Mouse (Mus musculus) midbrain, embryonic 12.5 days (tissue): ENCODE measurements around the gene Pabpc4. TPM values are rescaled to one million over a fixed set of nuclear protein-coding genes. Genes with fewer than 3 reads are reported as not detected.
"Not testable (repeated sequence)": the region's sequence is repeated elsewhere in the genome, so short reads cannot be mapped to it uniquely, and the experiment has no call there.

Experiments
- ATAC-seq: fragments of 200-750 bp; cut with Nextera tagmentation; 2 replicates; pipeline ENCODE4 v1.8.0; 2017; ENCODE audit warnings: low read depth, moderate TSS enrichment, moderate library complexity; ENCODE audit not compliant: low FRiP score
- H3K27ac ChIP-seq: fragments of 300-500 bp; sonication (generic); replicated peaks from 2 replicates; pipeline ENCODE4 v1.5.1; 2016; ENCODE audit warnings: mild to moderate bottlenecking
- H3K27me3 ChIP-seq: fragments of 300-500 bp; sonication (generic); 2 replicates; pipeline ENCODE4 v1.6.1; 2016; ENCODE audit warnings: mild to moderate bottlenecking
- H3K36me3 ChIP-seq: fragments of 300-500 bp; sonication (generic); 2 replicates; pipeline ENCODE4 v1.6.1; 2016
- H3K4me1 ChIP-seq: fragments of 300-500 bp; sonication (generic); 2 replicates; pipeline ENCODE4 v1.6.1; 2016
- H3K4me2 ChIP-seq: fragments of 300-500 bp; sonication (generic); replicated peaks from 2 replicates; pipeline ENCODE4 v1.6.1; 2016; ENCODE audit warnings: mild to moderate bottlenecking, moderate library complexity
- H3K4me3 ChIP-seq: fragments of 300-500 bp; sonication (generic); 2 replicates; pipeline ENCODE4 v1.5.1; 2016; ENCODE audit warnings: mild to moderate bottlenecking
- H3K9ac ChIP-seq: fragments of 300-500 bp; sonication (generic); replicated peaks from 2 replicates; pipeline ENCODE4 v1.6.1; 2016; ENCODE audit warnings: mild to moderate bottlenecking, moderate library complexity
- H3K9me3 ChIP-seq: fragments of 300-500 bp; sonication (generic); 2 replicates; pipeline ENCODE4 v1.6.1; 2016; ENCODE audit warnings: mild to moderate bottlenecking
- WGBS: fragments of 180-500 bp; shearing (Covaris S2); methylation state at CpG from one replicate; pipeline ENCODE4 v1.1.7; 2016; 5-methylcytosine and 5-hydroxymethylcytosine counted together
- polyA plus RNA-seq: library from polyadenylated mRNA; unstranded; fragments of >200 nt; fragmentation: Nextera tagmentation; extraction: Ambion mirVana; gene quantifications from 2 replicates; pipeline ENCODE4 v1.2.1, GENCODE M21; 2016

Gene Pabpc4
- polyA plus RNA-seq, 1 experiment from 2014 or later, result 35.0 TPM

DNA sequence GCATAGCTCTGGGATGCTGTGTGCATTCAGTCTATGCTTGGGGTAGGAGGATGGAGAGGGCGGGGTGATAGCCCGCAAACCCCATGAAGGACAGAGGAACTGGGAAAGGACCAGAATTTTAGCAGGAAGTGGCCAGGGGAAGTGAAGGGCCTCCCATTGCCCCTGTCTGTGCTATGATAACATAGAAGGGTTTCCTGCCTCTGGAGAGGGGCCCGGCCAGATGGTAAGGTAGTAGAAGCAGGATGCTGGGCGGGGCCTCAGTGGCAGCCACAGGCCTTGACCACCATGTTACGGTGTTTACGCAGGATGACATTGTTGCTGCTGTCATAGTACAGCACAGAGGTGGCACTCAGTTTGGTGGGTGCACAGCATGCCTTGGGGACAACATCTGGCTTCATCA is 50.9 kb downstream of the Pabpc4 start:
- no peak overlapping the region for H3K4me3 ChIP-seq
- no peak overlapping the region for H3K9ac ChIP-seq
- no peaks in the 10 kb centered on the region for H3K27me3 ChIP-seq
- no peak overlapping the region for H3K27ac ChIP-seq
- H3K4me1 ChIP-seq, result no peaks in the 10 kb centered on the region
- no peaks in the 10 kb centered on the region for H3K9me3 ChIP-seq
- no peak for ATAC-seq
- no peaks in the 10 kb centered on the region for H3K36me3 ChIP-seq
- H3K4me2 ChIP-seq, result no peak overlapping the region
- 93% methylated on average over 6 of the region's 6 CpGs for WGBS

DNA sequence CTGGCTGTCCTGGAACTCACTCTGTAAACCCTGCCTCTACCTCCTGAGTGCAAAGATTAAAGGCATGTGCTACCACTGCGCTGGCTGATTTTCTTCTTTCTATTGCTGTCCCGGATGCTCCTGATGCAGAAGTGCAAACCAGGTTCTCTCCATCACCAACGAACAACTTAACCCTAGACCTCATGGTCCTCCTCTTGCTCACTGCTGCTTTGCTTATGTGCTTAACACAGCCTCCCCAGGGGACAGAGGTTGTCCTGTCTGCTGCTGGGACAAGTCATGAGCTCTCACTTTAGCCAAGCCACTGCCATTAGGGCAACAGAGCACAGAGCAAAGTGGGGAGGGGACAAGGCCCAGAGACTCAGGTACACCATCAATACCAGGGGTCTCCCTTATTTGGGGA is 52.3 kb downstream of the Pabpc4 start:
- Histone ChIP-seq H3K4me1 (no peaks in the 10 kb centered on the region), H3K4me3 (no peak overlapping the region), H3K36me3 (no peaks in the 10 kb centered on the region), H3K9ac (no peak overlapping the region), H3K9me3 (no peaks in the 10 kb centered on the region), H3K4me2 (no peak overlapping the region), H3K27ac (no peak overlapping the region), H3K27me3 (no peaks in the 10 kb centered on the region)
- WGBS, result 79% methylated on average over 3 of the region's 3 CpGs
- no peak for ATAC-seq

DNA sequence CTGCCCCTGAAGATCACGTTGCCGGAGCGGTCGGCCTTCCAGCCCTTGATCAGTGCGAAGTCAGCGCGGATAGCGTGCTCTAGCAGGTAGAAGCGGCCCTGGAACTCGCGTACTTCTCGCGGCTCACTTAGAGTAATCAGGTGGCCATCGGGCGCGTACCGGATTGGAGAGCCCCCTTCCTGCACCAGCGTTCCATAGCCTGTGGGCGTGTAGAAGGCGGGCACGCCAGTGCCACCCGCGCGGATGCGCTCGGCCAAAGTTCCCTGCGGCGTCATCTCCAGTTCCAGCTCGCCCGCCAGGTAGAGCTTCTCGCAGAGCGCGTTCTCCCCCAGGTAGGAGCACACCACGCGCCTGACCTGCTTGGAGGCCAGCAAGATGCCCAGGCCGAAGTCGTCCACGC is 60.8 kb downstream of the Pabpc4 start:
- not testable (repeated sequence) for H3K9ac ChIP-seq, H3K4me1 ChIP-seq, H3K27ac ChIP-seq, H3K9me3 ChIP-seq, H3K36me3 ChIP-seq, ATAC-seq
- H3K4me2 ChIP-seq, result peak overlapping the region; percentile 39
- H3K27me3 ChIP-seq, result peaks cover 22% of the 10 kb centered on the region
- WGBS, result 33% methylated on average over 14 of the region's 38 CpGs
- peak overlapping the region; percentile 24; the same call in 1 of the 2 replicates for H3K4me3 ChIP-seq

DNA sequence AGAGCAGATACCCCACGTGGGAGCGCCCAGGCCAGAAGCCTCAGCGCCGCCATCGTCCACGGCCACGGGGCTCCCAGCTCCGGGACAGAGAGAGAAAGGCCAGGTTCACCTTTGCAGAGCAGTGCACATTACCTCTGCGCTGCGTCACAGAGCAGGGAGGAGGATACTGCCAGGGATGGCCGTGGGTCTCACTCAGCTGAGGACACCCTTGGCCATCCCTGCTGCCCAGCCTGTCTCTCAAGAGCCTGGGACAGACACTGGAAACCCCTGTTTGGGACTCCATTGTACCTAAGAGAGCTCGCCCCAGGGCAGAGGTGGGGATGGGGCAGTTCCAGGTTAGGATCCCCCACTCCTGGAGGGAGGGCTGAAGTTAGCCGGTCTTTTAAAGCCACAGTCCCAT is 61.4 kb downstream of the Pabpc4 start, which contains the start of gene Oxct2a:
Gene Oxct2a (minus strand): TSS at position 101 of the 400 bp plus-strand sequence.
- no peak within 1 kb of the TSS for H3K9ac ChIP-seq
- no peaks in the 10 kb centered on the region for H3K4me1 ChIP-seq
- H3K36me3 ChIP-seq, result no peaks in the 10 kb centered on the region
- no peaks in the 10 kb centered on the region for H3K9me3 ChIP-seq
- ATAC-seq, result no peak
- no peak within 1 kb of the TSS for H3K27ac ChIP-seq
- peak within 1 kb of the TSS; percentile 24 for H3K4me3 ChIP-seq
- peaks cover 22% of the 10 kb centered on the region for H3K27me3 ChIP-seq
- peak within 1 kb of the TSS; percentile 39 for H3K4me2 ChIP-seq
- WGBS, result 12% methylated on average over 13 of the region's 13 CpGs

DNA sequence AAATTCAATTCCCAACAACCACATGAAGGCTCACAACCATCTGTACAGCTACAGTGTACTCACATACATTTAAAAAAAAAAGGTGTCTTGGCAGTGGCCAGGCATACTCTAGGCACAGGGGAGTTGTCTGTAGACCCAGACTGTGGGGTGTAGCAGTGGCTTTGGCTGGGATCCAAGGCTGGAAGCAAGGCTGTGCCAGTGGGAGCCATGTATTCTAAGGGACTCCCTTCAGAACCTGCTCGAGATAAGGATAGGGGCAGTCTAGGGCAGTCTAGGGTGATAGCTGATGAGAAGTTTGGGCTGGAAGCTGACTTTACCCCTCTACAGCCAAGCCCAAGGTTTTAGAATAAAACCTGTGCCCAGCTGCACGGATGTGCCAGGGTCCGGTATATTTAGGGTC is 63.9 kb downstream of the Pabpc4 start:
- WGBS, result 82% methylated on average over 3 of the region's 3 CpGs
- no peak for ATAC-seq
- H3K36me3 ChIP-seq, result no peaks in the 10 kb centered on the region
- no peaks in the 10 kb centered on the region for H3K4me1 ChIP-seq
- no peaks in the 10 kb centered on the region for H3K9me3 ChIP-seq
- H3K4me3 ChIP-seq, result no peak overlapping the region
- no peak overlapping the region for H3K27ac ChIP-seq
- peaks cover 22% of the 10 kb centered on the region for H3K27me3 ChIP-seq
- no peak overlapping the region for H3K9ac ChIP-seq
- no peak overlapping the region for H3K4me2 ChIP-seq

DNA sequence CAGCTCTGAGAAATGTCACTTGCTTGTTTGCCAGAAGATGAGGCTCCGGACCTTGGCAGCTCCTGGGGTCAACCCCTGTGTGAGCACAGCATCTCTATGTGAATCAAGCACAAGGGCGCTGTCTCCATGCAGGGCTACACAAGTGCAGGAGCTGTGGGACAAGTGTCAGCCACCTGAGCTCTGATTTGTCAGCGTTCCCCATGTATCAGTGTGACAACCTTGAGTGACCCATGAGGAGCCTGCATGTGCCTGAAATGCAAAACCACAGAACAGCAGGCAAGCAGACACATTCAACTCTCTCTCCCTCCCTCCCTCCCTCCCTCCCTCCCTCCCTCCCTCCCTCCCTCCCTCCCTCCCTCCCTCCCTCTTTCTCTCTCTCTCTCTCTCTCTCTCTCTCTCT is 65.5 kb downstream of the Pabpc4 start:
- Histone ChIP-seq H3K9ac (no peak overlapping the region), H3K27me3 (peaks cover 13% of the 10 kb centered on the region), H3K9me3 (0 out of 2 replicates have a peak, but pooled peaks cover under 1% of the 10 kb centered on the region), H3K36me3 (no peaks in the 10 kb centered on the region), H3K4me1 (no peaks in the 10 kb centered on the region), H3K4me2 (no peak overlapping the region), H3K4me3 (no peak overlapping the region), H3K27ac (no peak overlapping the region)
- 59% methylated on average over 3 of the region's 3 CpGs for WGBS
- ATAC-seq, result no peak

DNA sequence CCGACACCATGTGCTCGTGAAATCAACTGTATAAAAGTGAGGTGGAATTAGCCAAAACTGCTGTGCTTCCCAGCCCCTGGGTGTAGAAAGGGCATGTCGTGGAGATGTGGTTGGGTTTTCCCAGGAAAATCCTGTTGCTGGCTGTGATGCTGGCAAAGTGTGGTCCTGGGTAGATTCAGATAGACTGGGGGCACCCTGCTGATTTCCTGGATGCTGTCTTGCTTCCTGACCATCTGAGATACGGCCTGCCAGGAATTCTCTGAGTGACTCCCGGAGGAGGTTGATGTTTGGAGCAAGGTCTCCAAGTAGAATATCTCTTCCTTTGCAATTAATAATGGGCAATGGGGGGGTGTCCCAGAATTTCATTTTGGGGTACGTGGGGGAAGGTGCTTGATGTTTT is 66.8 kb downstream of the Pabpc4 start:
- ATAC-seq, result no peak
- H3K27me3 ChIP-seq, result no peaks in the 10 kb centered on the region; the same call in 1 of the 2 replicates
- H3K4me2 ChIP-seq, result no peak overlapping the region
- WGBS, result 76% methylated on average over 6 of the region's 6 CpGs
- H3K27ac ChIP-seq, result no peak overlapping the region
- H3K4me3 ChIP-seq, result no peak overlapping the region
- no peak overlapping the region for H3K9ac ChIP-seq
- 0 out of 2 replicates have a peak, but pooled peaks cover 3% of the 10 kb centered on the region for H3K9me3 ChIP-seq
- no peaks in the 10 kb centered on the region for H3K36me3 ChIP-seq
- no peaks in the 10 kb centered on the region for H3K4me1 ChIP-seq

DNA sequence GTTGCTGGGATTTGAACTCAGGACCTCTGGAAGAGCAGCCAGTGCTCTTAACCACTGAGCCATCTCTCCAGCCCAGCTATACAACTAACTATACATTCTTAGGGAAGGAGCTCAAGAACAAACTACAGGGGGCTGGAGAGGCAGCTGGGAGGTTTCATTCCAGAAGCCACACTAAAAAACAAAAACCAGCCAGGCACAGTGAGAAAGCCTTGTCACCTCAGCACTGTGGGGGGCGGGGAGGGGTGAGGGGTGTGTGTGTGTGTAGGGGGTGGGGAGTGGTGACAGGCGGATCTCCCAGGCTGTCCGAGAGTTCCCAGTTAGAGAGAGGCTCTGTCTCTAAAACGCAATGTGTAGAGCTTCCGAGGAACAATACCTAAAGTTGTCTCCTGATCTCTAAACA is 69.2 kb downstream of the Pabpc4 start:
- Histone ChIP-seq H3K4me3 (no peak overlapping the region), H3K27me3 (0 out of 2 replicates have a peak, but pooled peaks cover 5% of the 10 kb centered on the region), H3K4me1 (no peaks in the 10 kb centered on the region), H3K4me2 (no peak overlapping the region), H3K9me3 (0 out of 2 replicates have a peak, but pooled peaks cover 3% of the 10 kb centered on the region), H3K36me3 (no peaks in the 10 kb centered on the region), H3K9ac (no peak overlapping the region), H3K27ac (no peak overlapping the region)
- ATAC-seq, result no peak
- 39% methylated on average over 4 of the region's 5 CpGs for WGBS

DNA sequence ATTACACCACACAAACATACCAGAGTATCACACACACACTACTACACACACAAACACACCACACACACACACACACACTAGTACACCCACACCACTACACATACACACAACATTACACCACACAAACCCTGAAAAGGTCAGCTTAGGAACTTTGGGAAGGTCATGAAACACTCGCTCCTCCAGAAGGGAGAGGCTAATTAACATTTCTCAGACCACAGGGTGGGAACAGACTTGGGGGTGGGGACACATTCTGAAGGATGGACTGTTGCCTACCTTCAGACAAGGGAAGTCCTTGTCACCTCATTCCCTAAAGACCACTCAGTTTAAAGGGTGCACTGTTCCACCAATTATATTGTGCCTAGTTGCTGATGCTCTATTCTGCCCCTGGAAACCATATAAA is 69.8 kb downstream of the Pabpc4 start:
- ATAC-seq, H3K4me2 ChIP-seq, H3K27me3 ChIP-seq, H3K27ac ChIP-seq, H3K9ac ChIP-seq, H3K4me3 ChIP-seq, H3K9me3 ChIP-seq, H3K4me1 ChIP-seq, H3K36me3 ChIP-seq: not testable (repeated sequence)
- 76% methylated on average over 1 of the region's 1 CpGs for WGBS

DNA sequence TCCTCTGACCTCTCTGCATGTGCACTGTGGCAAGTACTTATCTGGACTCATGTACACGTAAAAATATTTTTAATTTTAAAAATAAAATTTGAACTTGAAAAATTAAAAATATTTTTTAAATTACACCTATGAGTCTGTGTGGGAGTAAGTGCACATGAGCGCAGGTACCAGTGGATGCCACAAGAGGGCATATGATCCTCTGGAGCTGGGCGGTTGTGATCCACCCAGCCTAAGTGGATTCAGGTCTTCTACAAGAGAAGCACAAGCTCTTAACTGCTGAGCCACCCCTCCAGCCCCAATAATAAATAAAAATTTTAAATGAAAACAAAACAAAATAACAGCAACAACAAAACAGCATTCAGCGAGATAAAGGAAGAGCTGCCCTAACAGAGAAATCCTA is 71.0 kb downstream of the Pabpc4 start:
- Histone ChIP-seq H3K4me3 (no peak overlapping the region), H3K9ac (no peak overlapping the region), H3K4me2 (no peak overlapping the region), H3K36me3 (no peaks in the 10 kb centered on the region), H3K9me3 (0 out of 2 replicates have a peak, but pooled peaks cover 3% of the 10 kb centered on the region), H3K27me3 (peaks cover 6% of the 10 kb centered on the region; the same call in 1 of the 2 replicates), H3K27ac (no peak overlapping the region), H3K4me1 (no peaks in the 10 kb centered on the region)
- 97% methylated on average over 4 of the region's 4 CpGs for WGBS
- no peak for ATAC-seq

DNA sequence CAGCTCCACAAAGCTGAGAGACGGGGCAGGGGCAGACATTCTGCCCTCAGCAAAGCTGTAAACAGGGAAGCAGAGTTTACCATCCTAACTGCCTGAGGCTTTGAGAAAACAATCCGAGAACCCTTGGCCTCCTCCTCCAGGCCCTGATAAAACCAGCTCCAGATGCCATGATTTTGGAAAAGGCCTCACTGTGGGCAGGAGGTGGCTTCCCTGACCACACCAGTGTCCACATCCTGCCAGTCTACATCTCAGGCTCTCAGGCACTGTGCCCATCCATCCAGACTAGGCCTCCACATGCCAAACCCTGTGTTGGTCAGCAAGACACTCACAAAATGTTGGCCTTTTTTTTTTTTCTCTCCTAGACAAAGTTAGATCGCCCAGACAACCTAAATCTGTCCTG is 72.0 kb downstream of the Pabpc4 start:
- Histone ChIP-seq H3K4me2 (no peak overlapping the region), H3K9me3 (0 out of 2 replicates have a peak, but pooled peaks cover 3% of the 10 kb centered on the region), H3K4me3 (no peak overlapping the region), H3K27me3 (peaks cover 6% of the 10 kb centered on the region; the same call in 1 of the 2 replicates), H3K36me3 (no peaks in the 10 kb centered on the region), H3K4me1 (no peaks in the 10 kb centered on the region), H3K27ac (no peak overlapping the region), H3K9ac (no peak overlapping the region)
- ATAC-seq, result no peak
- 73% methylated on average over 3 of the region's 3 CpGs for WGBS

DNA sequence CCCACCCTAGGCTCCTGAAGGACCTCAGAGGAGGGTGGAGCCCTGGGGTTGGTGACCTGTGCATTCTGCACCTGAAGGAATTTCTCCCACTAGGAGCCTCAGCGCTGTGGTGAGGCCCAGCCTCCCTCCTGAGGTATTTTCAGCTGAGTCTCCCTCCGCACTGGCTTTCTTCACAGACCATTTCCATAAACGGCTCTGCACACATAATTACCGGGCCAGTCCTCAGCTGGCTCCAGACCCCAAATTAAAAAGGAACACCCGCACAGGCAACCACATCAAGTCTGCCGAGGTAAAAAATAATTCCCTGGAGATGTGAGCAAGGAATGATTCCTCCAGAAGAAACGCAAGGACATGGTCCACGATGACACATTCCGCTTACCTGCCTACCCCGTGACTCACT is 73.1 kb downstream of the Pabpc4 start:
- peaks cover 11% of the 10 kb centered on the region for H3K27me3 ChIP-seq
- not testable (repeated sequence) for H3K4me1 ChIP-seq, H3K4me3 ChIP-seq, H3K27ac ChIP-seq, H3K9ac ChIP-seq, ATAC-seq, H3K36me3 ChIP-seq, H3K9me3 ChIP-seq, H3K4me2 ChIP-seq
- 84% methylated on average over 10 of the region's 10 CpGs for WGBS
